ENCODE assay signal across 25 mouse cellular contexts in the genomic region with DNA sequence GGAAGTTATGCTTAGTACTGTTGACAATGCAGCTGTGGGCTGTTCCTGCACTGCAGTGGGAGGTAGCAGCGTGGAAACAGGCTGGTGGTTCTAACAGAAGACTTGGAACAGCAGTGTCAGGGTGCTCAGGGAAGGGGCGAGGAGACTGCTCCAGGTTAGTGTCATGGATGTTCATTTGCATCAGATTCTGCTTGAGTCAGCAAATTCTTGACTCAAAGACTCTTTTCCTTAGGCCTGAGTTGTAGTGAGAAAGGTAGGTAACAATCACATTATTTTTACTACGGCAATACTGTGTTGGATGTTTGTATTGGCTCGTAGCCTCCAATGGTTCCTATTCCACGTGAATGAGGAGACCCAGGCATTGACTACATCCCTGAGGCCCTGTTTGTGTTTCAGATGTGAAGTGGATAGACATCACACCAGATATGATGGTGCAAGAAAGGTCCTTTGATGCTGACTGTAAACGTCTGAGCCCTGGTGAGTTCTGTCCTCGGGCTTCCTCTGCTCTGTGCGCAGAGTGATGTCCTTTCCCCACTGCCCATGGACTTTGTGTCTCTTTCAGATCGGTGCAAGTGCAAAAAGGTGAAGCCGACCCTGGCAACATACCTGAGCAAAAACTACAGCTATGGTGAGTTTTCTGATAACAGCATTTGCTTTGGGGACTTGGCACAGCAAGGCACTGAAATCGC. TPM values are rescaled to one million over a fixed set of nuclear protein-coding genes. Genes with fewer than 3 reads are reported as not detected.
DNase-seq lines count a peak whose midpoint lies in the region; ATAC-seq and TF ChIP-seq lines count a peak whose summit lies in the region.
"Had no signal": no experiment of that assay in that cellular context is flagged by ENCODE, and none has a peak within 500 bp of the region (broad histone marks: within the 10 kb centered on the region; RNA-seq: fewer than 3 reads in every experiment).

No protein-coding gene starts in this region.

- intact Hi-C loops in gastrocnemius, adult 2 months (cut with DNase I) = no loop called here
- intact Hi-C loops in gastrocnemius, postnatal 14 days (cut with DNase I; ENCODE audit: low total_unique reads) = no loop called here

- TF ChIP-seq EP300 in CH12.LX (IDR thresholded peaks at IDR 0.05; ENCODE audit: low read length) = no peak

- in situ Hi-C loops in CH12.LX (cut with MboI; ENCODE audit: low pct_ligation_motif_present, low pct_unique_long_range_greater_than_20kb, low sequenced_read_pairs) = loop anchor here (25.0 kb wide), 1 partner anchor 462 kb away; no protein-coding TSS in a partner anchor

- TF ChIP-seq RAD21 in CH12.LX (IDR thresholded peaks at IDR 0.05; ENCODE audit: low read depth, low read length) = no peak

- H3K4me1 ChIP-seq in midbrain, embryonic 12.5 days = peaks cover 16% of the 10 kb centered on the region
- peaks cover 13% of the 10 kb centered on the region for H3K4me1 ChIP-seq in midbrain, embryonic 13.5 days (replicated peaks)
- no peaks in the 10 kb centered on the region; a peak in 1 of 4 replicates for H3K4me1 ChIP-seq in CH12.LX (ENCODE audit: control insufficient read depth in 1 of 2, insufficient read depth in 2 of 2)
- peaks cover 6% of the 10 kb centered on the region; the same call in 1 of the 2 replicates for H3K4me1 ChIP-seq in embryonic facial prominence, embryonic 14.5 days (ENCODE audit: control insufficient read depth, insufficient read depth, low read length)

- H3K9me3 ChIP-seq in midbrain, embryonic 12.5 days = no peaks in the 10 kb centered on the region
- no peaks in the 10 kb centered on the region for H3K9me3 ChIP-seq in midbrain, embryonic 13.5 days
- H3K9me3 ChIP-seq in CH12.LX (replicated peaks; ENCODE audit: low read length) = no peaks in the 10 kb centered on the region
- no peaks in the 10 kb centered on the region for H3K9me3 ChIP-seq in embryonic facial prominence, embryonic 14.5 days (ENCODE audit: control insufficient read depth, low read length)
- H3K9me3 ChIP-seq: embryonic facial prominence, embryonic 15.5 days; forebrain, embryonic 10.5 days; heart, embryonic 15.5 days; hindbrain, embryonic 13.5 days had no signal

- dilution Hi-C loops in CH12.LX (cut with MboI; ENCODE audit: extremely low pct_ligation_motif_present, extremely low pct_unique_long_range_greater_than_20kb, low sequenced_read_pairs) = no loop called here

- peak overlapping the region; percentile 74 for H3K4me3 ChIP-seq in gastrocnemius, adult 2 months
- H3K4me3 ChIP-seq in midbrain, embryonic 12.5 days = no peak overlapping the region
- H3K4me3 ChIP-seq in midbrain, embryonic 13.5 days (replicated peaks) = no peak overlapping the region
- no peak overlapping the region for H3K4me3 ChIP-seq in CH12.LX (replicated peaks in 1 of 3; ENCODE audit: low read depth in 2 of 3, low read length in 2 of 3, poor library complexity in 1 of 3)
- H3K4me3 ChIP-seq in embryonic facial prominence, embryonic 14.5 days (ENCODE audit: low read depth, low read length) = 0 out of 2 replicates have a peak overlapping the region, but pooled peaks have one; percentile 44
- H3K4me3 ChIP-seq: erythroblast, embryonic 14.5 days; forebrain, embryonic 10.5 days; heart, embryonic 15.5 days had no signal

- H3K4me2 ChIP-seq in midbrain, embryonic 12.5 days (replicated peaks) = peak overlapping the region; percentile 7; the same call in 1 of the 2 replicates
- H3K4me2 ChIP-seq in midbrain, embryonic 13.5 days (replicated peaks) = no peak overlapping the region
- no peak overlapping the region for H3K4me2 ChIP-seq in CH12.LX (ENCODE audit: insufficient read depth, low read depth, poor library complexity, severe bottlenecking)
- H3K4me2 ChIP-seq in embryonic facial prominence, embryonic 14.5 days (ENCODE audit: low read depth, low read length) = peak overlapping the region; percentile 2; the same call in 1 of the 2 replicates
- H3K4me2 ChIP-seq: embryonic facial prominence, embryonic 15.5 days; heart, embryonic 11.5 days; heart, embryonic 15.5 days had no signal

- peaks cover 32% of the 10 kb centered on the region for H3K27me3 ChIP-seq in midbrain, embryonic 12.5 days
- peaks cover 25% of the 10 kb centered on the region for H3K27me3 ChIP-seq in midbrain, embryonic 13.5 days
- H3K27me3 ChIP-seq in CH12.LX (replicated peaks) = no peaks in the 10 kb centered on the region
- peaks cover 8% of the 10 kb centered on the region for H3K27me3 ChIP-seq in embryonic facial prominence, embryonic 14.5 days (replicated peaks; ENCODE audit: control insufficient read depth, insufficient read depth, low read length)
- H3K27me3 ChIP-seq: Patski had no signal

- TF ChIP-seq POLR2A in CH12.LX (IDR thresholded peaks at IDR 0.05; ENCODE audit: low read depth, low read length) = no peak

- DNase-seq in gastrocnemius, adult 2 months = no peak
- no peak for DNase-seq in gastrocnemius, postnatal 14 days
- DNase-seq in CH12.LX (ENCODE audit: extremely low read depth) = no peak
- DNase-seq in embryonic facial prominence, embryonic 14.5 days (ENCODE audit: low spot score) = no peak
- no peak for DNase-seq in right cerebral cortex, postnatal 10 days (ENCODE audit: low spot score in 2 of 2)
- no peak for DNase-seq in right cerebral cortex, postnatal 25 days
- DNase-seq: adrenal gland, postnatal 14 days; cerebellum, adult 11-12 months; cerebellum, adult 9-10 months; cerebellum, postnatal 25 days; gastrocnemius, postnatal 36 days; heart, adult 18-20 months; heart, postnatal 14 days had no signal

- H3K9ac ChIP-seq in midbrain, embryonic 12.5 days (replicated peaks) = no peak overlapping the region
- H3K9ac ChIP-seq in midbrain, embryonic 13.5 days (replicated peaks) = no peak overlapping the region
- H3K9ac ChIP-seq in CH12.LX (ENCODE audit: insufficient read depth, low read depth) = no peak overlapping the region
- H3K9ac ChIP-seq in embryonic facial prominence, embryonic 14.5 days (ENCODE audit: low read depth, low read length) = no peak overlapping the region
- H3K9ac ChIP-seq: embryonic facial prominence, embryonic 15.5 days; heart, embryonic 15.5 days; hindbrain, embryonic 13.5 days had no signal

- H3K36me3 ChIP-seq in midbrain, embryonic 12.5 days = no peaks in the 10 kb centered on the region
- no peaks in the 10 kb centered on the region for H3K36me3 ChIP-seq in midbrain, embryonic 13.5 days
- H3K36me3 ChIP-seq in CH12.LX (replicated peaks in 1 of 2; ENCODE audit: control insufficient read depth in 1 of 2, insufficient read depth in 1 of 2, low read length in 1 of 2) = no peaks in the 10 kb centered on the region
- no peaks in the 10 kb centered on the region for H3K36me3 ChIP-seq in embryonic facial prominence, embryonic 14.5 days (ENCODE audit: control insufficient read depth, insufficient read depth, low read length)
- H3K36me3 ChIP-seq: embryonic facial prominence, embryonic 15.5 days; forebrain, embryonic 10.5 days; heart, embryonic 15.5 days; hindbrain, embryonic 13.5 days had no signal

- no peak for ATAC-seq in midbrain, embryonic 12.5 days (ENCODE audit: low FRiP score, low read depth)
- no peak for ATAC-seq in midbrain, embryonic 13.5 days
- ATAC-seq in embryonic facial prominence, embryonic 14.5 days (ENCODE audit: low read depth) = no peak
- ATAC-seq: activated CD4-positive, CD25-positive, alpha-beta regulatory T cell, adult 4 months; forebrain, embryonic 16.5 days; intestine, postnatal 0 days; Patski had no signal

- H3K27ac ChIP-seq in gastrocnemius, adult 2 months = peak overlapping the region; percentile 72; the same call in 1 of the 2 replicates
- no peak overlapping the region for H3K27ac ChIP-seq in midbrain, embryonic 12.5 days (replicated peaks)
- H3K27ac ChIP-seq in midbrain, embryonic 13.5 days = no peak overlapping the region
- H3K27ac ChIP-seq in CH12.LX (ENCODE audit: insufficient read depth, low read depth) = no peak overlapping the region
- H3K27ac ChIP-seq in embryonic facial prominence, embryonic 14.5 days (replicated peaks; ENCODE audit: low read depth, low read length) = no peak overlapping the region
- H3K27ac ChIP-seq: embryonic facial prominence, embryonic 15.5 days; forebrain, embryonic 10.5 days; heart, embryonic 15.5 days; hindbrain, embryonic 13.5 days had no signal

- no peak for TF ChIP-seq CTCF in gastrocnemius, adult 2 months (IDR thresholded peaks at IDR 0.05)
- no peak for TF ChIP-seq CTCF in CH12.LX (conservative IDR thresholded peaks at IDR 0.05 in 1 of 2, IDR thresholded peaks at IDR 0.05 in 1 of 2; ENCODE audit: low read depth in 2 of 2, low read length in 2 of 2)

- no peaks in the 10 kb centered on the region for H3K79me2 ChIP-seq in CH12.LX (replicated peaks; ENCODE audit: control insufficient read depth, extremely low read depth, insufficient read depth, poor library complexity, severe bottlenecking)

- 91% methylated on average over 11 of the region's 11 CpGs for WGBS in midbrain, embryonic 12.5 days
- WGBS in midbrain, embryonic 13.5 days = 87% methylated on average over 11 of the region's 11 CpGs
- 77% methylated on average over 11 of the region's 11 CpGs for WGBS in embryonic facial prominence, embryonic 14.5 days

TF ChIP-seq in CH12.LX, 34 proteins besides CTCF, POLR2A, EP300 and RAD21:
- TF ChIP-seq SMC3 (IDR thresholded peaks at IDR 0.05; ENCODE audit: low read depth, low read length) (no peak), MAFK (IDR thresholded peaks at IDR 0.05; ENCODE audit: insufficient replicate concordance, low read length) (0 out of 2 replicates have a peak, but pooled peaks have one; percentile 67)

RNA-seq across cellular contexts. Expression of a gene that starts 1.9 kb away (rescaled TPM):
- 1 to 10 TPM; 2.4 to 4.2 TPM for total RNA-seq in gastrocnemius, adult 2 months (2021)
- 10 to 100 TPM in 1 of 2 experiments, 1 to 10 TPM in 1; 6.4 to 13.8 TPM for total RNA-seq in gastrocnemius, postnatal 14 days (2021)
- 1.9 and 2.2 TPM in 2 replicates for polyA plus RNA-seq in midbrain, embryonic 12.5 days (2016; fragmentation: Nextera tagmentation; extraction: Ambion mirVana)
- polyA plus RNA-seq in midbrain, embryonic 13.5 days (2015; fragmentation: Nextera tagmentation; extraction: Ambion mirVana) = 1.7 and 1.9 TPM in 2 replicates
- total RNA-seq in CH12.LX (2012; rRNA removed) (not detected in 2 replicates), CH12.LX (2014; rRNA removed) (not detected in 2 replicates)
- polyA plus RNA-seq in CH12.LX (2012; ENCODE audit: insufficient read length, low read depth) = not detected in 2 replicates
- 20.8 and 25.6 TPM in 2 replicates for polyA plus RNA-seq in embryonic facial prominence, embryonic 14.5 days (2014; fragmentation: Nextera tagmentation; extraction: Ambion mirVana)
- polyA plus RNA-seq: activated CD4-positive, CD25-positive, alpha-beta regulatory T cell, adult 4 months; erythroblast, embryonic 14.5 days had no signal

RNA-seq across cellular contexts. Expression of a gene that starts 5.0 kb away (rescaled TPM):
- total RNA-seq in gastrocnemius, adult 2 months (2021) = 100 to 1,000 TPM in 1 of 2 experiments, 10 to 100 TPM in 1; 90.3 to 139 TPM
- total RNA-seq in gastrocnemius, postnatal 14 days (2021) = 10 to 100 TPM; 69.7 to 70.8 TPM
- 22.6 and 22.8 TPM in 2 replicates for polyA plus RNA-seq in midbrain, embryonic 12.5 days (2016; fragmentation: Nextera tagmentation; extraction: Ambion mirVana)
- polyA plus RNA-seq in midbrain, embryonic 13.5 days (2015; fragmentation: Nextera tagmentation; extraction: Ambion mirVana) = 16.3 and 18.2 TPM in 2 replicates
- 0.25 and 0.81 TPM in 2 replicates for total RNA-seq in CH12.LX (2012; rRNA removed)
- total RNA-seq in CH12.LX (2014; rRNA removed) = not detected in 2 replicates
- not detected in 2 replicates for polyA plus RNA-seq in CH12.LX (2012; ENCODE audit: insufficient read length, low read depth)
- 36.9 and 39.4 TPM in 2 replicates for polyA plus RNA-seq in embryonic facial prominence, embryonic 14.5 days (2014; fragmentation: Nextera tagmentation; extraction: Ambion mirVana)

Comparison
In these comparisons a context has a peak if more than half of its experiments do, and no peak if none do; other contexts are left out.
1. H3K4me2 ChIP-seq: peak in midbrain, embryonic 12.5 days (single experiment) and embryonic facial prominence, embryonic 14.5 days (single experiment); none in midbrain, embryonic 13.5 days (single experiment) and CH12.LX (single experiment).
2. H3K4me3 ChIP-seq: peak in gastrocnemius, adult 2 months (single experiment) and embryonic facial prominence, embryonic 14.5 days (single experiment); none in midbrain, embryonic 12.5 days (single experiment), midbrain, embryonic 13.5 days (single experiment) and CH12.LX (0 of 3).
3. RNA of a gene that starts 5.0 kb away (polyA plus RNA-seq): 36.9 to 39.4 TPM in embryonic facial prominence, embryonic 14.5 days, 22.6 to 22.8 TPM in midbrain, embryonic 12.5 days and 16.3 to 18.2 TPM in midbrain, embryonic 13.5 days; not detected in CH12.LX; every median in the first group is over 10 times any median in the second.